Mouse (Mus musculus) lung, adult 2 months (tissue): ENCODE results near the gene Polr2b. TPM values are rescaled to one million over a fixed set of nuclear protein-coding genes. Genes with fewer than 3 reads are reported as not detected.

Experiments used
- DNase-seq: peaks from one replicate; pipeline ENCODE4 v3.0.0; 2022
- H3K4me1 ChIP-seq: fragments of 200-500 bp; 2 replicates; pipeline ENCODE4 v1.6.1; 2011; ENCODE audit warnings: low read length; ENCODE audit not compliant: control insufficient read depth, insufficient read depth
- H3K4me3 ChIP-seq: fragments of 200-500 bp; replicated peaks from 2 replicates; pipeline ENCODE3; 2011; ENCODE audit warnings: low read depth, mild to moderate bottlenecking, control low read depth, low read length; ENCODE audit errors: extremely low read depth
- CTCF ChIP-seq: fragments of 200-500 bp; IDR thresholded peaks from 2 replicates; pipeline ENCODE4 v1.5.1; 2011; ENCODE audit warnings: mild to moderate bottlenecking, low read length, control low read depth; ENCODE audit not compliant: insufficient read depth
- POLR2A ChIP-seq: fragments of 200-500 bp; IDR thresholded peaks from 2 replicates; pipeline ENCODE4 v1.6.1; 2011; ENCODE audit warnings: low read depth, mild to moderate bottlenecking, control low read depth, low read length, borderline replicate concordance; ENCODE audit errors: extremely low read depth
- WGBS: fragments of 180-500 bp; shearing (Covaris S2); methylation state at CpG from one replicate; pipeline ENCODE4 v1.1.7; 2018; 5-methylcytosine and 5-hydroxymethylcytosine counted together
- polyA plus RNA-seq: library from polyadenylated mRNA; depleted of rRNA; stranded (reverse); fragments of >200 nt; gene quantifications from 2 replicates; pipeline ENCODE4 v1.2.3, GENCODE M21; 2012

Polr2b gene
- polyA plus RNA-seq, 1 experiment, result 18.6 TPM

DNA sequence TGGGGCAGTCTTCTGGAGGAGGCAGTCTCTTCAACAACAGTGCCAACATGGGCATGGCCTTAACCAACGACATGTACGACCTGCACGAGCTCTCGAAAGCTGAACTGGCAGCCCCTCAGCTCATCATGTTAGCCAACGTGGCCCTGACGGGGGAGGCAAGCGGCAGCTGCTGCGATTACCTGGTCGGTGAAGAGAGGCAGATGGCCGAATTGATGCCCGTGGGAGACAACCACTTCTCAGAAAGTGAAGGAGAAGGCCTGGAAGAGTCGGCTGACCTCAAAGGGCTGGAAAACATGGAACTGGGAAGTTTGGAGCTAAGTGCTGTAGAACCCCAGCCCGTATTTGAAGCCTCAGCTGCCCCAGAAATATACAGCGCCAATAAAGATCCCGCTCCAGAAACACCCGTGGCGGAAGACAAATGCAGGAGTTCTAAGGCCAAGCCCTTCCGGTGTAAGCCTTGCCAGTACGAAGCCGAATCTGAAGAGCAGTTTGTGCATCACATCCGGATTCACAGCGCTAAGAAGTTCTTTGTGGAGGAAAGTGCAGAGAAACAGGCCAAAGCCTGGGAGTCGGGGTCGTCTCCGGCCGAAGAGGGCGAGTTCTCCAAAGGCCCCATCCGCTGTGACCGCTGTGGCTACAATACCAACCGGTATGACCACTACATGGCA is 41.9 kb upstream of the Polr2b start:
- no peak for DNase-seq
- H3K4me3 ChIP-seq, result no peak overlapping the region
- no peak for TF ChIP-seq POLR2A
- no peak for TF ChIP-seq CTCF
- H3K4me1 ChIP-seq, result no peaks in the 10 kb centered on the region
- WGBS, result 93% methylated on average over 30 of the region's 30 CpGs

DNA sequence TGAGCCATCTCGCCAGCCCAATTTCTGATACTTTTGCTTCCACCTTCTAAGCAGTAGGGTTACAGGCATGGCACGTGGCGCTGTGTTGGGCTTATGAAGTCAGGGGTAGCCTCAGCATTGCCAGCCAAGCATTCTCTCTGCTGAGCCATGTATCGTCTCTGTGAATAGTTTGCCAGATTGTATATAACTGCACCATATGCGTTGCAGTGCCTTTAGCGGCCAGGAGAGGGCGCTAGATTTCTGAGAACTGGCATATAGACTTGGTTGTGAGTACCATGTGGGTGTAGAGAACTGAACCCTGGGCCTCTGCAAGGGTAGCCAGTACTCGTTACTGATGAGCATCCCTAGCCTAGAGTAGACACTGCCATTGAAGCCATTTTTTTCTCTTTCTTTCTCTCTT is 40.5 kb upstream of the Polr2b start:
- TF ChIP-seq CTCF (peak; percentile 16; the same call in 1 of the 2 replicates), POLR2A (no peak)
- no peak for DNase-seq
- WGBS, result 80% methylated on average over 8 of the region's 8 CpGs
- H3K4me1 ChIP-seq, result no peaks in the 10 kb centered on the region; the same call in 1 of the 2 replicates
- H3K4me3 ChIP-seq, result no peak overlapping the region

DNA sequence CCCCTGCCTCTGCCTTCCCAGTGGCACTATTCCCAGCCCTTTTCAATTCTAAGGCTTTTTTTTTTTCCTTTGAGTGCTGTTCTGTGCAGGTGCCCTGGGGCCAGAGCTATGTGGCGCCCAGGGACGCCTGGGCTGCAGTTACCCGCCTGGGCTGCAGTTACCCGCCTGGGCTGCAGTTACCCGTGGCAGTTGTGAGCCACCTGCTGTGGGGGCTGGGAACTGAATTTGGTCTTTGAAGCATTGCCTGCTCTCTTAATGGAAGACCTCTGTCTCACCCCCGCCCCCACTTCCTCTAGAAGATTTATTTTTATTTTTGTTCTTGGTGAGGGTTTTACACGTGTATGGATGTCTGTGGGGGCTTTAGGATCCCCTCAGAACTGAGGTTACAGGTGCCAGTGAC is 36.8 kb upstream of the Polr2b start:
- TF ChIP-seq CTCF (no peak), POLR2A (no peak)
- DNase-seq, result no peak
- Histone ChIP-seq H3K4me1 (no peaks in the 10 kb centered on the region; the same call in 1 of the 2 replicates), H3K4me3 (no peak overlapping the region)
- WGBS, result 64% methylated on average over 7 of the region's 7 CpGs

DNA sequence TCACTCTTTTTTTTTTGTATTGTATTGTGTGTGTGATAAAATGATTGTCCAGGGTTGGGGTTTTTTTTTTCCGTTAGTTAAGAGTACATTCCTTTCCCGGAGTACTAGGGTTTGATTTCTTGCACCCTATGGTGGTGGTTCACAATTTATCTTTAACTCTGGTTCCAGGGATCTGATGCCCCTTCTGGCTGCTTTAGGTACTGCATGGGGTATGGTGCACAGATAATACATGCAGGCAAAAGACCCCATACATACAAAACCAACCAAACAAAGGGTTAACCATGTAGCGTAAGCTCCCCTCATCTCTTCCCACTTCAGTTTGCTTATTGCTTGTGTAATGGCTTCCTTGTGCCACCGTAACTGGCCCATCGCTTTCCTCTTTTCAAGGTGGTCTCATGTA is 34.0 kb upstream of the Polr2b start:
- H3K4me3 ChIP-seq, result no peak overlapping the region
- TF ChIP-seq CTCF (0 out of 2 replicates have a peak, but pooled peaks have one; percentile 8), POLR2A (no peak)
- no peaks in the 10 kb centered on the region; the same call in 1 of the 2 replicates for H3K4me1 ChIP-seq
- 92% methylated on average over 5 of the region's 5 CpGs for WGBS
- peak; percentile 36 for DNase-seq

DNA sequence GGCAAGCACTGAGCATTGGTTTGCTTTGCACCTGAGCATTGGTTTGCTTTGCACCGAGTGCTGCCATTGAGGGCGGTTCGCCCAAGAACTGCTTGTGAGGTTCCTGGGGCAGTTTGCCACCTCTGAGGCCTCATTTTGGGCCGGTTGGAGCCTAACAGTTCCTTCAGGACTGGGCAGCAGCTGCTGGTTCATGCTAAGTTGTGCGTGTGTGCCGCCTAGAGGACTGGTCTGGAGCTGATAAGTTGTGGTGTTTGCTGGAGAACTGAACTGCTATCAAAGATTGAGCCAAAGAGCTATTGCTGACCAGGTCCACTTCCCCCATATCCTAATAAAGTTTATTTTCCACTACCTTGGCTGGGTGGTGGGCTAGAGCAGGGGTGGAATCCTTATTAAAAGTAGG is 32.7 kb upstream of the Polr2b start:
- Histone ChIP-seq H3K4me1 (no peaks in the 10 kb centered on the region; the same call in 1 of the 2 replicates), H3K4me3 (no peak overlapping the region)
- no peak for DNase-seq
- TF ChIP-seq POLR2A, result no peak
- no peak for TF ChIP-seq CTCF
- WGBS, result 95% methylated on average over 6 of the region's 6 CpGs

DNA sequence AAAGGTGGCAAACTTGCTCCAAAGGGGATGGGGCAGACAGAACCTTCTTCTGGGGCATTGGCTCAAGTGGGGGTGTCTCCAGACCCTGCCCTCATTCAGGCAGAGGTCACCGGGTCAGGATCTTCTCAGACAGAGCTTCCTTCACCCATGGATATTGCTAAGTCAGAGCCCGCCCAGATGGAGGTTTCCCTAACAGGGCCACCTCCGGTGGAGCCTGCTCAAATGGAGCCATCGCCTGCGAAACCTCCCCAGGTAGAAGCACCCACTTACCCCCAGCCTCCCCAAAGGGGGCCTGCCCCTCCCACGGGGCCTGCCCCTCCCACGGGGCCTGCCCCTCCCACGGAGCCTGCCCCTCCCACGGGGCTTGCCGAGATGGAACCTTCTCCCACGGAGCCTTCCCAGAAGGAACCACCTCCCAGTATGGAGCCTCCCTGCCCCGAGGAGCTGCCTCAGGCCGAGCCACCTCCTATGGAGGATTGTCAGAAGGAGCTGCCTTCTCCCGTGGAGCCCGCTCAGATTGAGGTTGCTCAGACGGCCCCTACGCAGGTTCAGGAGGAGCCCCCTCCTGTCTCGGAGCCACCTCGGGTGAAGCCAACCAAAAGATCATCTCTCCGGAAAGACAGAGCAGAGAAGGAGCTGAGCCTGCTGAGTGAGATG is 28.3 kb upstream of the Polr2b start:
- no peak for DNase-seq
- H3K4me3 ChIP-seq, result no peak overlapping the region
- TF ChIP-seq CTCF (no peak), POLR2A (no peak)
- H3K4me1 ChIP-seq, result no peaks in the 10 kb centered on the region
- WGBS, result 86% methylated on average over 20 of the region's 20 CpGs

DNA sequence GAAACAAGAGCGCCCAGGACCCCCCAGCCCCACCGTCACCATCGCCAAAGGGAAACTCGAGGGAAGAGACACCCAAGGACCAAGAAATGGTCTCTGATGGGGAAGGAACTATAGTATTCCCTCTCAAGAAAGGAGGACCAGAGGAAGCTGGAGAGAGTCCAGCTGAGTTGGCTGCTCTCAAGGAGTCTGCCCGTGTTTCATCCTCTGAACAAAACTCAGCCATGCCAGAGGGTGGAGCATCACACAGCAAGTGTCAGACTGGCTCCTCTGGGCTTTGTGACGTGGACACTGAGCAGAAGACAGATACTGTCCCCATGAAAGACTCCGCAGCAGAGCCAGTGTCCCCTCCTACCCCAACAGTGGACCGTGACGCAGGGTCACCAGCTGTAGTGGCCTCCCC is 27.7 kb upstream of the Polr2b start:
- TF ChIP-seq POLR2A, result no peak
- no peak for TF ChIP-seq CTCF
- Histone ChIP-seq H3K4me1 (no peaks in the 10 kb centered on the region), H3K4me3 (no peak overlapping the region)
- 84% methylated on average over 9 of the region's 9 CpGs for WGBS
- no peak for DNase-seq

DNA sequence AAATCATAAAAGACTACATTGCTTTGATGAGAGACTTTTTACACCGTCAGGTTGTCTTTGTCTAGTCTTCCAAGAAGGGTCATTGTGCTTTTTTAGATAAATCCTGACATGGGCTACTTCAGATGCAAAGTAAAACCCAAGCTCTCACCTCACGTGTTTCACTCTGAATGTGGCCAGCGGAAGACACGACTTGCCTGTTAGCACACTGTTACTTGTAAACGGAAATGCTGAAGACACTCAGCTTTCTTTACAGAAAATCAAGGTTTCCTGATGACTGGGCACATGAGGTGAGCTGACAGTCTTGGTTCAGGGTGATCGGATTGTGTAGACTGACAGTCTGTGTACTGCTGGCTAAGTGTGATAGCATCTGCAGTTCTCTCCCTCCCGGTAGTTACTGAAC is 24.3 kb upstream of the Polr2b start:
- Histone ChIP-seq H3K4me1 (no peaks in the 10 kb centered on the region), H3K4me3 (no peak overlapping the region)
- DNase-seq, result no peak
- WGBS, result 81% methylated on average over 7 of the region's 7 CpGs
- TF ChIP-seq CTCF, result no peak
- no peak for TF ChIP-seq POLR2A

DNA sequence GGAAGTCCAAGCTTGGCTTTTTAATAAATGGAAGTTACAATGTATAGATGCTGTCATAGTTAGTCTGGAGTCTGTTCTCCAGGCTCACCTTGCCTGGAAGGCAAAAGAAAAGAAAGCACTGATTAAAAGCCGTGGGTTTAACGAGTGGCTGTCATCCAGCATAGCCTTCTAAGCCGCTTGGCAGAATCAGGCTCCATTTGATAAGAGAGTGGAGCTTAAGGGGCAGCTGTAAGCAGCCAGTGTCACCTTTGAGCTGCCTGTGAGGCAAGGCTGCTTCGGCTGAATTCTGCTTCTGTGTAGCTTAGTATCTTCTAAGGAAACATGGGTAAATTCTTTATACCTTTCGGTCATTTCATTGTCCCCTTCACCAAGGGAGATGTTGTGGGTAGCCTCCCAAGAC is 23.0 kb upstream of the Polr2b start:
- TF ChIP-seq POLR2A, result no peak
- no peak for TF ChIP-seq CTCF
- WGBS, result 89% methylated on average over 5 of the region's 5 CpGs
- no peak for DNase-seq
- Histone ChIP-seq H3K4me3 (no peak overlapping the region), H3K4me1 (no peaks in the 10 kb centered on the region)

DNA sequence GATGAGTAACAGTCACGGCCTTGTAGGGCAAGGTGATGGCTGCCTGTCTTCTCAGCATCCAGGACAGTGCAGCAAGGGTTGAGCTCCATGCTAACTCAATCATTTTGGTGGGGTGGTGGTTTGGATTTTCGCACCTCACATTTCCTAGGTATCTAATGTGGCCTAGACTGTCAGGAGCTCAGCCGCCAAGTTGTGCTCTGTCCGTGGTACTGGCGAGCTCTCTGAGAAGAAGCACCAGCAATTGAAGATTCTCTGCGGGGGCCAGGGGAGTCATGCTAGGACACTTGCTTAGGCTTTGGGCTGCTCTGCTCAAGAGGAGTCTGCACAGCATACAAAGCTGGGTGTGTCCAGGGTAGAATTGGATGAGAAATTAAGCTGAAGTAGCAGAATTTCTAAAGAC is 22.0 kb upstream of the Polr2b start:
- DNase-seq, result no peak
- TF ChIP-seq CTCF (no peak), POLR2A (no peak)
- 78% methylated on average over 6 of the region's 6 CpGs for WGBS

More for the DNA sequence above, 22.0 kb upstream of the Polr2b start:
- no peak overlapping the region for H3K4me3 ChIP-seq
- H3K4me1 ChIP-seq, result no peaks in the 10 kb centered on the region
